Mouse (Mus musculus) ES-E14 (cell line): ENCODE results near the gene Adgb.

Source experiments
- CHD2 ChIP-seq: IDR thresholded peaks from 2 replicates; pipeline ENCODE4 v1.6.1; 2014; ENCODE audit warnings: mild to moderate bottlenecking, low read depth, low read length, inconsistent platforms
- HCFC1 ChIP-seq: IDR thresholded peaks from 2 replicates; pipeline ENCODE4 v1.6.1; 2012; ENCODE audit warnings: low read length, inconsistent platforms, borderline replicate concordance; ENCODE audit not compliant: insufficient read depth
- MAFK ChIP-seq: IDR thresholded peaks from 2 replicates; pipeline ENCODE4 v1.6.1; 2014; ENCODE audit warnings: mild to moderate bottlenecking, low read depth, low read length, inconsistent platforms; ENCODE audit not compliant: insufficient read depth
- ZNF384 ChIP-seq: IDR thresholded peaks from 2 replicates; pipeline ENCODE4 v1.6.1; 2012; ENCODE audit warnings: low read depth, low read length, inconsistent platforms

- TF ChIP-seq HCFC1 (no peak), MAFK (no peak), CHD2 (no peak), ZNF384 (no peak)
These were observed 28.6 kb downstream of the Adgb start for GRCm38 (mm10) chr10:10443558-10443957.
